Mouse (Mus musculus) liver, embryonic 14.5 days (tissue): ENCODE data around the gene Slc25a12.

Source experiments
- CTCF ChIP-seq: IDR thresholded peaks from 2 replicates; pipeline ENCODE4 v1.5.1; 2016; ENCODE audit warnings: antibody characterized with exemption, low read depth, control low read depth
- EP300 ChIP-seq: IDR thresholded peaks from 2 replicates; pipeline ENCODE4 v1.6.1; 2016; ENCODE audit warnings: antibody characterized with exemption, low read depth

DNA sequence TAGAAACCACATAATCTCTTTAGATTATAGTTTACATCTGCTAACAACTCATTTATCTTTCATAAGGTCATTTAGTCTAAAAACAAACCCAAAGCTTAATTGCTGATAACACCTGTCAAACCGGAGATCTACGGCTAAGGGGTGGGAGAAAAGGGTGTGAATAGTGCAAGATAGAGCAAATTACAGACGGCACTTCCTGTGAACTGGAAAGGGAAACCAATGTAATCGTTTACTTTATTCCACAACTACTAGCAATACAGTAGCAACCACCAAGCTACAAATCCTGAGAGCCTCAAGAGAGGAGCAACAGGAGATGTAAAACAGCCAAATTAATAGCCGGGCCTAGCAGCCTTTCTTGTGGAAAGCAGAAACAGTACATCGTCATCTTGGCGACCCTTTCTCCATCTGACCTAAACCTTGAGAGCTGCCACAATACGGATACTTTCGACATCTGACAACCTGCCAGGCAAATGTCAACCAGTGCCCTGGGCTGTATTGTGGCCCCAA lies 878 bp downstream of the Slc25a12 start:
- TF ChIP-seq CTCF: no peak
- TF ChIP-seq EP300: 0 out of 2 replicates have a peak, but pooled peaks have one; percentile 18
